Mouse (Mus musculus): Measurements from ENCODE around the gene Mkln1.

GRCm38 (mm10) chr6:31371140-31371539, 27.4 kb upstream of the Mkln1 start:
- no peak for TF ChIP-seq CTCF (IDR thresholded peaks at IDR 0.05; ENCODE audit: low read depth)
- no peak for TF ChIP-seq EP300 (IDR thresholded peaks at IDR 0.05; ENCODE audit: low read depth)

Measured in liver, embryonic 14.5 days (tissue).